Mouse (Mus musculus): ENCODE data around the gene Aunip. TPM values are rescaled to one million over a fixed set of nuclear protein-coding genes. Genes with fewer than 3 reads are reported as not detected.

Aunip gene
- total and polyA plus RNA-seq, 2 experiments from 2014 or later = 1.1 to 1.8 TPM

- no peak for DNase-seq
- Histone ChIP-seq H3K4me3 (ENCODE audit: low read depth, low read length) (no peak overlapping the region), H3K9ac (no peak overlapping the region), H3K4me2 (ENCODE audit: low read depth) (no peak overlapping the region), H3K9me3 (ENCODE audit: low read length) (no peaks in the 10 kb centered on the region), H3K36me3 (ENCODE audit: insufficient read depth) (peaks cover 42% of the 10 kb centered on the region), H3K27me3 (ENCODE audit: insufficient read depth, low read length) (no peaks in the 10 kb centered on the region), H3K27ac (ENCODE audit: low read depth, low read length) (no peak overlapping the region), H3K4me1 (ENCODE audit: insufficient read depth) (no peaks in the 10 kb centered on the region)
- TF ChIP-seq CTCF (IDR thresholded peaks at IDR 0.05; ENCODE audit: low read depth) = no peak
- no peak for ATAC-seq
- 90% methylated on average over 4 of the region's 4 CpGs for WGBS
These were observed 12.6 kb downstream of the Aunip start for GRCm38 (mm10) chr4:134523447-134523846.

- Histone ChIP-seq H3K4me3 (ENCODE audit: low read depth, low read length) (no peak overlapping the region), H3K9me3 (ENCODE audit: low read length) (no peaks in the 10 kb centered on the region), H3K27ac (ENCODE audit: low read depth, low read length) (no peak overlapping the region), H3K27me3 (ENCODE audit: insufficient read depth, low read length) (no peaks in the 10 kb centered on the region), H3K9ac (no peak overlapping the region), H3K36me3 (ENCODE audit: insufficient read depth) (peaks cover 66% of the 10 kb centered on the region), H3K4me1 (ENCODE audit: insufficient read depth) (no peaks in the 10 kb centered on the region), H3K4me2 (ENCODE audit: low read depth) (no peak overlapping the region)
- no peak for ATAC-seq
- 27% methylated on average over 5 of the region's 5 CpGs for WGBS
- no peak for DNase-seq
- no peak for TF ChIP-seq CTCF (IDR thresholded peaks at IDR 0.05; ENCODE audit: low read depth)
These were observed 15.0 kb downstream of the Aunip start for GRCm38 (mm10) chr4:134525806-134526205.

- Histone ChIP-seq H3K4me3 (ENCODE audit: low read depth, low read length) (no peak overlapping the region), H3K36me3 (ENCODE audit: insufficient read depth) (peaks cover 70% of the 10 kb centered on the region), H3K9me3 (ENCODE audit: low read length) (no peaks in the 10 kb centered on the region), H3K27ac (ENCODE audit: low read depth, low read length) (no peak overlapping the region), H3K9ac (no peak overlapping the region), H3K4me1 (ENCODE audit: insufficient read depth) (no peaks in the 10 kb centered on the region), H3K27me3 (ENCODE audit: insufficient read depth, low read length) (no peaks in the 10 kb centered on the region), H3K4me2 (ENCODE audit: low read depth) (no peak overlapping the region)
- WGBS = 53% methylated on average over 5 of the region's 5 CpGs
- no peak for DNase-seq
- no peak for ATAC-seq
- TF ChIP-seq CTCF (IDR thresholded peaks at IDR 0.05; ENCODE audit: low read depth) = no peak
These were observed 15.4 kb downstream of the Aunip start for GRCm38 (mm10) chr4:134526220-134526619.

GRCm38 (mm10) chr4:134532928-134533327 lies 22.1 kb downstream of the Aunip start:
- Histone ChIP-seq H3K4me2 (ENCODE audit: low read depth) (no peak overlapping the region), H3K9me3 (ENCODE audit: low read length) (no peaks in the 10 kb centered on the region), H3K4me3 (ENCODE audit: low read depth, low read length) (no peak overlapping the region), H3K36me3 (ENCODE audit: insufficient read depth) (peaks cover 42% of the 10 kb centered on the region), H3K27ac (ENCODE audit: low read depth, low read length) (no peak overlapping the region), H3K27me3 (ENCODE audit: insufficient read depth, low read length) (no peaks in the 10 kb centered on the region), H3K9ac (no peak overlapping the region), H3K4me1 (ENCODE audit: insufficient read depth) (peaks cover 10% of the 10 kb centered on the region)
- 89% methylated on average over 4 of the region's 4 CpGs for WGBS
- ATAC-seq (no peak), DNase-seq (no peak)
- TF ChIP-seq CTCF (IDR thresholded peaks at IDR 0.05; ENCODE audit: low read depth) = no peak

- no peak overlapping the region for H3K27ac ChIP-seq (ENCODE audit: low read depth, low read length)
- H3K4me1 ChIP-seq (ENCODE audit: insufficient read depth) = peaks cover 10% of the 10 kb centered on the region
- no peak overlapping the region for H3K4me2 ChIP-seq (ENCODE audit: low read depth)
- H3K36me3 ChIP-seq (ENCODE audit: insufficient read depth) = peaks cover 37% of the 10 kb centered on the region
- WGBS = 84% methylated on average over 4 of the region's 4 CpGs
- no peak for ATAC-seq
- no peak overlapping the region for H3K9ac ChIP-seq
- no peak for DNase-seq
- no peaks in the 10 kb centered on the region for H3K9me3 ChIP-seq (ENCODE audit: low read length)
- H3K4me3 ChIP-seq (ENCODE audit: low read depth, low read length) = no peak overlapping the region
- no peak for TF ChIP-seq CTCF (IDR thresholded peaks at IDR 0.05; ENCODE audit: low read depth)
- no peaks in the 10 kb centered on the region for H3K27me3 ChIP-seq (ENCODE audit: insufficient read depth, low read length)
These were observed 22.6 kb downstream of the Aunip start for GRCm38 (mm10) chr4:134533421-134533820.

- peaks cover 10% of the 10 kb centered on the region for H3K4me1 ChIP-seq (ENCODE audit: insufficient read depth)
- peak overlapping the region; percentile 97 for H3K4me3 ChIP-seq (ENCODE audit: low read depth, low read length)
- H3K27me3 ChIP-seq (ENCODE audit: insufficient read depth, low read length) = no peaks in the 10 kb centered on the region
- H3K9ac ChIP-seq = peak overlapping the region; percentile 80
- no peaks in the 10 kb centered on the region for H3K9me3 ChIP-seq (ENCODE audit: low read length)
- TF ChIP-seq CTCF (IDR thresholded peaks at IDR 0.05; ENCODE audit: low read depth) = no peak
- 3% methylated on average over 56 of the region's 57 CpGs for WGBS
- ATAC-seq = peak; percentile 2; the same call in 1 of the 2 replicates
- H3K4me2 ChIP-seq (ENCODE audit: low read depth) = peak overlapping the region; percentile 99
- no peak for DNase-seq
- H3K36me3 ChIP-seq (ENCODE audit: insufficient read depth) = peaks cover 32% of the 10 kb centered on the region
- H3K27ac ChIP-seq (ENCODE audit: low read depth, low read length) = peak overlapping the region; percentile 90
These were observed 23.5 kb downstream of the Aunip start for GRCm38 (mm10) chr4:134534124-134534886.

GRCm38 (mm10) chr4:134534932-134535786 lies 24.4 kb downstream of the Aunip start, which contains the start of gene Mtfr1l:
Mtfr1l (minus strand) TSS chr4:134535387.
- Histone ChIP-seq H3K9ac (peak within 1 kb of the TSS; percentile 80), H3K36me3 (ENCODE audit: insufficient read depth) (peaks cover 30% of the 10 kb centered on the region), H3K27ac (ENCODE audit: low read depth, low read length) (peak within 1 kb of the TSS; percentile 90), H3K27me3 (ENCODE audit: insufficient read depth, low read length) (no peaks in the 10 kb centered on the region), H3K4me2 (ENCODE audit: low read depth) (peak within 1 kb of the TSS; percentile 99), H3K4me3 (ENCODE audit: low read depth, low read length) (peak within 1 kb of the TSS; percentile 97), H3K9me3 (ENCODE audit: low read length) (no peaks in the 10 kb centered on the region), H3K4me1 (ENCODE audit: insufficient read depth) (peaks cover 10% of the 10 kb centered on the region)
- DNase-seq (peak; percentile 95), ATAC-seq (peak; percentile 97)
- 2% methylated on average over 68 of the region's 71 CpGs for WGBS
- no peak for TF ChIP-seq CTCF (IDR thresholded peaks at IDR 0.05; ENCODE audit: low read depth)
